Mouse (Mus musculus) mouse trophoblast stem cell (cell line): Measurements from ENCODE around the gene Slc2a6.

Experiments
- in situ Hi-C, 2 experiments: fragments of 300-500 bp; cut with MseI, MboI; formaldehyde crosslinking; loops; 2 replicates in 1 of 2; 3 replicates in 1 of 2; pipeline ENCODE4 v1.15.1; 2025

Slc2a6 gene

GRCm38 (mm10) chr2:27027618-27028436 lies at the start of gene Slc2a6:
Gene Slc2a6, minus strand, starts transcription at chr2:27027998.
- in situ Hi-C loops = no loop called here

GRCm38 (mm10) chr2:27075485-27075884 lies 47.7 kb upstream of the Slc2a6 start:
- in situ Hi-C loops = loop anchor here in 1 of 2 experiments (10.0 kb wide), 1 partner anchor 159 kb away; no protein-coding TSS in a partner anchor

GRCm38 (mm10) chr2:27074804-27075203 lies 47.0 kb upstream of the Slc2a6 start:
- in situ Hi-C loops = loop anchor here in 1 of 2 experiments (10.0 kb wide), 1 partner anchor 160 kb away; no protein-coding TSS in a partner anchor

- in situ Hi-C loops = loop anchor here in 1 of 2 experiments (10.0 kb wide), 1 partner anchor 161 kb away; no protein-coding TSS in a partner anchor
Measured at GRCm38 (mm10) chr2:27073407-27073806, 45.6 kb upstream of the Slc2a6 start.

GRCm38 (mm10) chr2:27071978-27072377 lies 44.2 kb upstream of the Slc2a6 start, which contains the start of gene Mymk:
Gene Mymk, minus strand, starts transcription at chr2:27072179.
- in situ Hi-C loops = loop anchor here in 1 of 2 experiments (10.0 kb wide), 1 partner anchor 163 kb away; no protein-coding TSS in a partner anchor

GRCm38 (mm10) chr2:27071137-27071536 lies 43.3 kb upstream of the Slc2a6 start:
- in situ Hi-C loops = loop anchor here in 1 of 2 experiments (10.0 kb wide), 1 partner anchor 164 kb away; no protein-coding TSS in a partner anchor

- in situ Hi-C loops = loop anchor here in 1 of 2 experiments (10.0 kb wide), 1 partner anchor 164 kb away; no protein-coding TSS in a partner anchor
Measured at GRCm38 (mm10) chr2:27070247-27070813, 42.5 kb upstream of the Slc2a6 start.

GRCm38 (mm10) chr2:27069646-27070045 lies 41.8 kb upstream of the Slc2a6 start:
- in situ Hi-C loops = loop anchor here in 1 of 2 experiments (10.0 kb wide), 1 partner anchor 165 kb away; no protein-coding TSS in a partner anchor

- in situ Hi-C loops = no loop called here
Measured at GRCm38 (mm10) chr2:27067996-27068395, 40.2 kb upstream of the Slc2a6 start.

- in situ Hi-C loops = no loop called here
Measured at GRCm38 (mm10) chr2:27067124-27067523, 39.3 kb upstream of the Slc2a6 start.

GRCm38 (mm10) chr2:27059187-27059586 lies 31.4 kb upstream of the Slc2a6 start:
- in situ Hi-C loops = no loop called here

GRCm38 (mm10) chr2:27058751-27059150 lies 31.0 kb upstream of the Slc2a6 start:
- in situ Hi-C loops = no loop called here

GRCm38 (mm10) chr2:27058251-27058650 lies 30.5 kb upstream of the Slc2a6 start:
- in situ Hi-C loops = no loop called here

- in situ Hi-C loops = loop anchor here (5.0 to 10.0 kb wide), 2 partner anchors 185 to 188 kb away; no protein-coding TSS in a partner anchor
Measured at GRCm38 (mm10) chr2:27049408-27049807, 21.6 kb upstream of the Slc2a6 start.

GRCm38 (mm10) chr2:27045979-27046770 lies 18.4 kb upstream of the Slc2a6 start:
- in situ Hi-C loops = loop anchor here (5.0 to 10.0 kb wide), 2 partner anchors 189 to 191 kb away; no protein-coding TSS in a partner anchor

- in situ Hi-C loops = loop anchor here (5.0 to 10.0 kb wide), 2 partner anchors 190 to 193 kb away; no protein-coding TSS in a partner anchor
Measured at GRCm38 (mm10) chr2:27044641-27045040, 16.8 kb upstream of the Slc2a6 start.

- in situ Hi-C loops = loop anchor here in 1 of 2 experiments (10.0 kb wide), 1 partner anchor 191 kb away; no protein-coding TSS in a partner anchor
Measured at GRCm38 (mm10) chr2:27044166-27044565, 16.4 kb upstream of the Slc2a6 start.

- in situ Hi-C loops = loop anchor here in 1 of 2 experiments (10.0 kb wide), 1 partner anchor 191 kb away; no protein-coding TSS in a partner anchor
Measured at GRCm38 (mm10) chr2:27043461-27043860, 15.7 kb upstream of the Slc2a6 start.

GRCm38 (mm10) chr2:27042131-27042844 lies 14.5 kb upstream of the Slc2a6 start:
- in situ Hi-C loops = loop anchor here in 1 of 2 experiments (10.0 kb wide), 1 partner anchor 193 kb away; no protein-coding TSS in a partner anchor

GRCm38 (mm10) chr2:27039286-27039685 lies 11.5 kb upstream of the Slc2a6 start:
- in situ Hi-C loops = no loop called here
